Mouse (Mus musculus) heart, postnatal 0 days (tissue): ENCODE results near the gene Tdgf1.

Experiments used
- CTCF ChIP-seq: IDR thresholded peaks from 2 replicates; pipeline ENCODE4 v1.5.1; 2016; ENCODE audit warnings: antibody characterized with exemption, control low read depth, low read depth
- EP300 ChIP-seq: IDR thresholded peaks from 2 replicates; pipeline ENCODE4 v1.6.1; 2016; ENCODE audit warnings: antibody characterized with exemption, low read depth

DNA sequence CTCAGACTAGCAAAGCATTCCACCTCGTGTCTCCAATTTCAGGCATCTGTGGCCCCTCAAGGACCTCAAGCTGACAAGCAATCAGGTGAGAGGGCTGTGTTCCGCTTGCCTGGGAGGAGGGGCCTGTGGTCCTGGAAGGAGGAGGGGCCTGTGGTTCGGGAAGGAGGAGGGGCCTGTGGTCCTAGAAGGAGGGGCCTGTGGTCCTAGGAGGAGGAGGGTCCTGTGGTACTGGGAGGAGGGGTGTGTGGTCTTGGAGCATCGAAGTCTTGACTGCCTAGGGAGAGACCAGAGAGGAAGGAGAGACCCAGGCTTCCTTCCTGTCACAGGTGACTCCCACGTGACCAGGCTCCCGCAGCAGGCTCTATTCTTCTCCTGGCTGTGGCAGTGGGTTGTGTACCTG, 49.4 kb downstream of the Tdgf1 start:
- TF ChIP-seq EP300, result no peak
- TF ChIP-seq CTCF, result no peak
